Mouse (Mus musculus) heart, embryonic 11.5 days (tissue): Measurements from ENCODE around the gene Ptprn2. TPM values are rescaled to one million over a fixed set of nuclear protein-coding genes. Genes with fewer than 3 reads are reported as not detected.

Experiments
- ATAC-seq: fragments of 200-750 bp; cut with Nextera tagmentation; replicated peaks from 2 replicates; pipeline ENCODE4 v1.8.0; 2017; ENCODE audit warnings: moderate library complexity; ENCODE audit not compliant: insufficient number of reproducible peaks, low FRiP score, low TSS enrichment
- H3K27ac ChIP-seq: fragments of 300-500 bp; sonication (generic); 2 replicates; pipeline ENCODE4 v1.5.1; 2014; ENCODE audit warnings: mild to moderate bottlenecking, low read depth, low read length
- H3K27me3 ChIP-seq: fragments of 300-500 bp; sonication (generic); 2 replicates; pipeline ENCODE4 v1.6.1; 2014; ENCODE audit warnings: mild to moderate bottlenecking, low read length, mixed read lengths; ENCODE audit not compliant: control insufficient read depth, insufficient read depth
- H3K36me3 ChIP-seq: fragments of 300-500 bp; sonication (generic); 2 replicates; pipeline ENCODE4 v1.6.1; 2014; ENCODE audit warnings: mild to moderate bottlenecking, low read length, moderate library complexity, mixed read lengths; ENCODE audit not compliant: control insufficient read depth, insufficient read depth
- H3K4me1 ChIP-seq: fragments of 300-500 bp; sonication (generic); 2 replicates; pipeline ENCODE4 v1.6.1; 2014; ENCODE audit warnings: low read length; ENCODE audit not compliant: control insufficient read depth, insufficient read depth
- H3K4me2 ChIP-seq: fragments of 300-500 bp; sonication (generic); 2 replicates; pipeline ENCODE4 v1.6.1; 2014; ENCODE audit warnings: mild to moderate bottlenecking, moderate library complexity
- H3K4me3 ChIP-seq: fragments of 300-500 bp; sonication (generic); 2 replicates; pipeline ENCODE4 v1.5.1; 2014; ENCODE audit warnings: low read depth, low read length
- H3K9ac ChIP-seq: fragments of 300-500 bp; sonication (generic); 2 replicates; pipeline ENCODE4 v1.6.1; 2014; ENCODE audit warnings: mild to moderate bottlenecking, low read depth, low read length, moderate library complexity
- H3K9me3 ChIP-seq: fragments of 300-500 bp; sonication (generic); replicated peaks from 2 replicates; pipeline ENCODE4 v1.6.1; 2016; ENCODE audit warnings: low read length; ENCODE audit not compliant: control insufficient read depth
- WGBS: fragments of 180-500 bp; shearing (Covaris S2); extraction: QIAGEN DNeasy Blood & Tissue Kit; methylation state at CpG from one replicate; pipeline ENCODE4 v1.1.7; 2014; ENCODE audit not compliant: insufficient replicate concordance; 5-methylcytosine and 5-hydroxymethylcytosine counted together
- polyA plus RNA-seq: library from polyadenylated mRNA; unstranded; fragments of >200 nt; fragmentation: Nextera tagmentation; extraction: Ambion mirVana; gene quantifications from 2 replicates; pipeline ENCODE4 v1.2.1, GENCODE M21; 2014

The Ptprn2 gene
- polyA plus RNA-seq, 1 experiment from 2014 or later = not detected

DNA sequence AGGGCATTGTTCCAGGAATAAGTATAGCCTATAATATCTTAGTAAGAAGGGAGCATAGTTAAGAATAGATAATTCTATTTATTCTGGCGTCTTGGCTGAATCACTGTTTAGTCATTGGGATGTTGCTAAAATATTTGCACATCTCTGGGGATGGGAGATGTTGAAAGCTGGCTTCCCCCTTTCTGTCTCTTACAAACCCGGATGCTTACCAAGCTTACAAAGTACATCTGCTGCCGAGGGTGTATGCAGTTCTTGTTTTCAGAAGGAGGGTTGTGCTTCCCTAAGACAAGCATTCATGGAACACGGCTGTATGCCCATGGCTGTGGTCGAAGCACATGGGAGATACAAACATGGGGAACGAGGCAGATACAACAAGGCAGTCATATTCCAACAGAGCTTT is 642.0 kb downstream of the Ptprn2 start:
- Histone ChIP-seq H3K9ac (no peak overlapping the region), H3K27ac (no peak overlapping the region), H3K4me3 (no peak overlapping the region), H3K27me3 (no peaks in the 10 kb centered on the region), H3K4me2 (no peak overlapping the region), H3K36me3 (no peaks in the 10 kb centered on the region), H3K9me3 (no peaks in the 10 kb centered on the region), H3K4me1 (no peaks in the 10 kb centered on the region)
- WGBS = 74% methylated on average over 6 of the region's 6 CpGs
- no peak for ATAC-seq

DNA sequence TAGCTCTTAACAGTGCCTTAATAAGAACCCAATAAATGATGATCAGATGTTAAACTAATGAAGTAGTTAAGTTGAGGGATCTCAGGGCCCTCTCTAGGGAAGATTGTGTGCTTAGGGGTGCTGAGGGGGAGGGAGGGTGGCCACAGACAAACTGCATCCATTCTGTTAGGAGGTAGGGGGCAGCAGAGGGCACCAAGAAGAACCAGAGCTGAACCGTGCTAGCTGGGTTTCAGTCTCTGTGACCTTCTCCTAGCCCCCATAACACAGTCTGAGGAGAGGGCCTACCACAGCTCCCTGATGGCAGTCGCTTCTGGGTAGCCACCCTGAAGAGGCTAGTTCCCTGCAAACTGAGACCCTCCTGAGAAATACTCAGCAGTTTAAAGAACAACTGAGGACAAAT is 646.6 kb downstream of the Ptprn2 start:
- 10% methylated on average over 2 of the region's 2 CpGs for WGBS
- no peak for ATAC-seq

DNA sequence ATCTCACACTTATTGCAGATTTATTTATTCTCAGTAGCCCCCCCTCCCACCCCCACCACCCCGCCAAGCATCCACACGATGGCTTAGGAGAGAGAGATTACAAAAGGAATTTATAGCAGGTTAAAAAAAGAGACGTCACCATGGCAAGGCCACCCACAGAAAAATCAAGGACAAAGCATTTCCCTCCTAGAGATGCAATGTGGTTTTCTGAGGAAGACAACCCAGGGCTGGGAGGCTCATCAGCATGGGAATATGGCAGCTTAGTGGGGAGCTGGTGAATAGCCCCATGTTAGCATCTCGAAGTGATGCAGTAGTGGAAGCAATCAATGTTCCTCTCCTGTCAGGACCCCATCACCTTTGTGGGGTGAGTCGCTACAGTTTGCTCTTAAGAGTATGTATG is 649.7 kb downstream of the Ptprn2 start:
- no peak overlapping the region for H3K9ac ChIP-seq
- H3K27me3 ChIP-seq = no peaks in the 10 kb centered on the region
- H3K4me1 ChIP-seq = no peaks in the 10 kb centered on the region
- WGBS = 56% methylated on average over 5 of the region's 5 CpGs
- no peaks in the 10 kb centered on the region for H3K9me3 ChIP-seq
- H3K4me3 ChIP-seq = no peak overlapping the region
- H3K27ac ChIP-seq = no peak overlapping the region
- H3K36me3 ChIP-seq = no peaks in the 10 kb centered on the region
- no peak overlapping the region for H3K4me2 ChIP-seq
- ATAC-seq = no peak

More for the DNA sequence above, 646.6 kb downstream of the Ptprn2 start:
- Histone ChIP-seq H3K27me3 (no peaks in the 10 kb centered on the region), H3K27ac (no peak overlapping the region), H3K4me3 (no peak overlapping the region), H3K4me1 (no peaks in the 10 kb centered on the region), H3K4me2 (no peak overlapping the region), H3K36me3 (no peaks in the 10 kb centered on the region), H3K9me3 (no peaks in the 10 kb centered on the region), H3K9ac (no peak overlapping the region)

DNA sequence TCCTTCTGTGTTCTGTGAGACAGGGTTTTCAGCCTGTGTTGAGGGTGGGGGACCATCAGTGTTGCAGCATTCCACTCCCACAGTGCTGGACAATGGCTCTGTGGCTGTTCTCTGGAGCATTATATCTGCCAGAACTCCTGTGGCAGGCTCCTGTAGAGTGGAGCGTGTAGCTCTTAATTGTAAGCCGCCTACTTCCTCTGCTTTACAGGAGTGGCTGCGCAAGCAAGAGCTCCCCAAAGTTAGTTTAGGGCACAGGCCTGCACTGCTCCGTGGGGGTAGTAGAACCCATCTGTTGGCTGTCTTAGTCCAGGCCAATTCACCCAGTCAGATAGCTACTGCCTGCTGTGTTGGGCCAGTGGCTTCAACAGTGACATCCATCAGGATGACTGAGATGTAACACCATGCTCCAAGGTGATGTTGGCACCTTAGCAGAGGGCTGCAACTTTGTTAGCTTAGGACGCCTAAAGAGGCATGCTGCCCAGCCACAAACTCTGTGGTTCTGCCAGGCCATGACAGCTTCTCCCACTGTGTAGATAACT is 651.0 kb downstream of the Ptprn2 start:
- no peaks in the 10 kb centered on the region for H3K27me3 ChIP-seq
- H3K4me3 ChIP-seq = no peak overlapping the region
- WGBS = 64% methylated on average over 5 of the region's 5 CpGs
- H3K36me3 ChIP-seq = no peaks in the 10 kb centered on the region
- no peaks in the 10 kb centered on the region for H3K9me3 ChIP-seq
- H3K4me1 ChIP-seq = no peaks in the 10 kb centered on the region; the same call in 1 of the 2 replicates
- H3K9ac ChIP-seq = no peak overlapping the region
- H3K27ac ChIP-seq = no peak overlapping the region
- no peak overlapping the region for H3K4me2 ChIP-seq
- no peak for ATAC-seq

DNA sequence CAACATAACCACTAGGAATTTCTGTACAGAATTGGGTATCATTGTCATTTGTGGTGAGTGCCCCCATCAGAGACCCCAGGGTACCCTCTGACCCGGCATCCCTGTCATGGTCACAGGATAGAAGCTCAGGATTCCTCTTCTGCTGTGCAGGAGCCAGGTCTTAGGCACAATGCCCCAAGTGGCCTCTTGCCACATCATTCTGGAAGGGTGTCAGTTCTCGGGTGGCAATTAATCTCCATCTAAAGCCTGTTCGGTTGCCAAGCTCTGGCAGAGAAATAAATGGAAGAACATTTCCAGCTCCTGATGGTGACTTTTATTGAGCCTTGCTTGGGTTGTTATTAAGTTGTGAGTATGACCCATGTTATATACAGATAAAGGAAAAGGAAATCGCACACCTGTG is 655.4 kb downstream of the Ptprn2 start:
- Histone ChIP-seq H3K9ac (no peak overlapping the region), H3K4me3 (no peak overlapping the region), H3K9me3 (no peaks in the 10 kb centered on the region), H3K27me3 (peaks cover 3% of the 10 kb centered on the region; the same call in 1 of the 2 replicates), H3K4me2 (no peak overlapping the region), H3K36me3 (no peaks in the 10 kb centered on the region), H3K4me1 (no peaks in the 10 kb centered on the region; the same call in 1 of the 2 replicates), H3K27ac (no peak overlapping the region)
- 79% methylated on average over 4 of the region's 4 CpGs for WGBS
- no peak for ATAC-seq

DNA sequence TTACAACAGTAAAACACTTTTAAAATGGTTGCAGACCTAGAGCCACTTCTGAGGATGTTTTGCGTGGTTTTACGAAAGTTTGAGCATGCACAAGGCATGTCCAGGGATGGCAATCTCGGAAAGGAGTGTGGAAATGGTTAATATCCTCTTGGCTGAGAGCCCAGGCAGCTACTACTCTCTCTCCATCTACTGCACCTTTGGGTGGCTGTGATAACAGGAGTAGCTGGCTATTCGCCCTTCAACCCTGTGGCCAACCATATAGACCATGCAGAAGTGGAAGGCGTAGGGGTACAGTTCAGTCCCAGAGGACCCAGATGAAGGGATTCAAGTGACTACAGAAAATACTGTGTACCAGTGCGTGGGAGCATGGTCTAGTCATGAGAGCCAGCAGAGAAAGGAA is 655.9 kb downstream of the Ptprn2 start:
- no peaks in the 10 kb centered on the region; the same call in 1 of the 2 replicates for H3K4me1 ChIP-seq
- ATAC-seq = no peak
- H3K27me3 ChIP-seq = peaks cover 4% of the 10 kb centered on the region; the same call in 1 of the 2 replicates
- no peak overlapping the region for H3K4me2 ChIP-seq
- no peaks in the 10 kb centered on the region for H3K36me3 ChIP-seq
- H3K9me3 ChIP-seq = no peaks in the 10 kb centered on the region
- no peak overlapping the region for H3K9ac ChIP-seq
- 69% methylated on average over 6 of the region's 6 CpGs for WGBS
- H3K4me3 ChIP-seq = no peak overlapping the region
- no peak overlapping the region for H3K27ac ChIP-seq

DNA sequence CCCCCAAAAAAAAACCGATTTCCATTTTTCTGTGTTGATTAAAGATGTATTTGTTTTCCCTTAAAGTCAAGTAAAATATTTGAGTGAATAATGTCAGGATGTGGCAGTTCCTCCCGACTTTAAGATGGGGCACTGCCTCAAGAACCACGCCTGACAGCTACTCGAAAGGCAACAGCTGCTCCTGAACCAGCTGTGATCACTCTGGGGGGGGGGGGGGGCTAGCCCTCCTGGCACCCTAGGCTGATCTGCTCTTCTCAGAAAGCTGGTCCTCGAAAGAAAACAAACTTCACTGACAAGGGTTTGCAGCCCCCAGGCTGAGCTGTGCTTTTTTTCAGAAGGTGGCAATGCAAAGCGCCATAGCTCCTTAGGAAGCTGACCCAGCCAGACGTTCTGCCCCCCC is 663.7 kb downstream of the Ptprn2 start:
- H3K27ac ChIP-seq = no peak overlapping the region
- no peaks in the 10 kb centered on the region for H3K36me3 ChIP-seq
- no peak for ATAC-seq
- H3K9me3 ChIP-seq = no peaks in the 10 kb centered on the region
- H3K9ac ChIP-seq = no peak overlapping the region
- no peak overlapping the region for H3K4me3 ChIP-seq
- H3K4me2 ChIP-seq = no peak overlapping the region
- 12% methylated on average over 7 of the region's 7 CpGs for WGBS
- peaks cover 5% of the 10 kb centered on the region; the same call in 1 of the 2 replicates for H3K4me1 ChIP-seq
- H3K27me3 ChIP-seq = peaks cover 51% of the 10 kb centered on the region

DNA sequence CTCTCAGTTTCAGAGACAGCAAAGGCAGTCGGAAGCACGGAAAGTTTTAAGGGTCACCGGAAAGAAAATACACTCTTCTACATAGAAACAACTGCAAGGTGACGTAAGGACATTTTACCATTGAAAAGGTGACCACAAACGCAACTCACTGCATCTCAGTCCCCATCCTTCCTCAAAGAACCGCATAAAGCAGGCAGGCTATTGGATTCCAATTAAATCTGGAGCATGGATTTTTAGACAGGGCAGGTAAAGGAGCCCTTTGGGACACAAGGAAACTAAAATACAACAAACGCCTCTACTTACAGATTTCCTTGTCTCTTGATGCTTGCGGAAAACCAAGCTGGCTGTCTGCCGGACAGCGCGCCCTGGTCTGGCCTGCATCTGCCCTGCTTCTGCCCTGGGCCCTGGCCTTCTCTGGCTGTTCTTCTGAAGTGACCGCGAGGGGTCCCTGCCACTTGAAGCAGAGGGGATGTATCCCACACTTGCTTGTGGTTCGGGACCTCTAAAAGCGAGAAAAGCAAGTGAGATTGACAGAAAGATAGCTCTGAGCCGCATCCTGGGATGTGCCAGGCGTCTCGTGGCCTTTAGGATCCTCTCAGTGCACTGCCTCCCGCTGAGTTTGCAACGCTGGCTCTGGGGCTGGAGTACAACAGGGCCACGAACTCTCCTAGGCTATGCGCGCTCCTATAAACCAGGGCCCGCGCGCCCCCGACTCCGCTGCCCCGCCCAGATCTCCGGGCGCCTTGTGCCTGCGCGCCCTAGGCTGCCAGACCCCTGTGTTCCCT is 665.3 kb downstream of the Ptprn2 start:
- Histone ChIP-seq H3K27ac (no peak overlapping the region), H3K4me3 (0 out of 2 replicates have a peak overlapping the region, but pooled peaks have one; percentile 9), H3K4me2 (peak overlapping the region; percentile 50), H3K36me3 (no peaks in the 10 kb centered on the region), H3K4me1 (peaks cover 9% of the 10 kb centered on the region; the same call in 1 of the 2 replicates), H3K9ac (no peak overlapping the region), H3K9me3 (no peaks in the 10 kb centered on the region), H3K27me3 (peaks cover 65% of the 10 kb centered on the region)
- WGBS = 6% methylated on average over 33 of the region's 33 CpGs
- no peak for ATAC-seq
